Mouse (Mus musculus) lung, embryonic 15.5 days (tissue): ENCODE data around the gene Gpatch8. TPM values are rescaled to one million over a fixed set of nuclear protein-coding genes. Genes with fewer than 3 reads are reported as not detected.

Experiments used
- ATAC-seq: fragments of 200-750 bp; cut with Nextera tagmentation; 2 replicates; pipeline ENCODE4 v1.8.0; 2017; ENCODE audit warnings: moderate number of reproducible peaks, borderline replicate concordance; ENCODE audit not compliant: low FRiP score, low TSS enrichment; ENCODE audit errors: extremely low read depth
- H3K27ac ChIP-seq: fragments of 300-500 bp; sonication (generic); 2 replicates; pipeline ENCODE4 v1.5.1; 2015; ENCODE audit warnings: moderate library complexity, mild to moderate bottlenecking, inconsistent platforms
- H3K27me3 ChIP-seq: fragments of 300-500 bp; sonication (generic); 2 replicates; pipeline ENCODE4 v1.6.1; 2015; ENCODE audit warnings: inconsistent platforms
- H3K36me3 ChIP-seq: fragments of 300-500 bp; sonication (generic); 2 replicates; pipeline ENCODE4 v1.6.1; 2015; ENCODE audit warnings: inconsistent platforms
- H3K4me1 ChIP-seq: fragments of 300-500 bp; sonication (generic); 2 replicates; pipeline ENCODE4 v1.6.1; 2015; ENCODE audit warnings: inconsistent platforms
- H3K4me2 ChIP-seq: fragments of 300-500 bp; sonication (generic); 2 replicates; pipeline ENCODE4 v1.6.1; 2015; ENCODE audit warnings: inconsistent platforms, mild to moderate bottlenecking, moderate library complexity
- H3K4me3 ChIP-seq: fragments of 300-500 bp; sonication (generic); 2 replicates; pipeline ENCODE4 v1.5.1; 2015; ENCODE audit warnings: mild to moderate bottlenecking, inconsistent platforms
- H3K9ac ChIP-seq: fragments of 300-500 bp; sonication (generic); 2 replicates; pipeline ENCODE4 v1.6.1; 2015; ENCODE audit warnings: inconsistent platforms
- H3K9me3 ChIP-seq: fragments of 300-500 bp; sonication (generic); 2 replicates; pipeline ENCODE4 v1.6.1; 2016; ENCODE audit warnings: inconsistent platforms
- WGBS: fragments of 180-500 bp; shearing (Covaris S2); methylation state at CpG from one replicate; pipeline ENCODE4 v1.1.7; 2015; 5-methylcytosine and 5-hydroxymethylcytosine counted together
- polyA plus RNA-seq: library from polyadenylated mRNA; unstranded; fragments of >200 nt; fragmentation: Nextera tagmentation; extraction: Ambion mirVana; gene quantifications from 2 replicates; pipeline ENCODE4 v1.2.1, GENCODE M21; 2015

The Gpatch8 gene
- polyA plus RNA-seq = 44.6 and 49.7 TPM in 2 replicates

DNA sequence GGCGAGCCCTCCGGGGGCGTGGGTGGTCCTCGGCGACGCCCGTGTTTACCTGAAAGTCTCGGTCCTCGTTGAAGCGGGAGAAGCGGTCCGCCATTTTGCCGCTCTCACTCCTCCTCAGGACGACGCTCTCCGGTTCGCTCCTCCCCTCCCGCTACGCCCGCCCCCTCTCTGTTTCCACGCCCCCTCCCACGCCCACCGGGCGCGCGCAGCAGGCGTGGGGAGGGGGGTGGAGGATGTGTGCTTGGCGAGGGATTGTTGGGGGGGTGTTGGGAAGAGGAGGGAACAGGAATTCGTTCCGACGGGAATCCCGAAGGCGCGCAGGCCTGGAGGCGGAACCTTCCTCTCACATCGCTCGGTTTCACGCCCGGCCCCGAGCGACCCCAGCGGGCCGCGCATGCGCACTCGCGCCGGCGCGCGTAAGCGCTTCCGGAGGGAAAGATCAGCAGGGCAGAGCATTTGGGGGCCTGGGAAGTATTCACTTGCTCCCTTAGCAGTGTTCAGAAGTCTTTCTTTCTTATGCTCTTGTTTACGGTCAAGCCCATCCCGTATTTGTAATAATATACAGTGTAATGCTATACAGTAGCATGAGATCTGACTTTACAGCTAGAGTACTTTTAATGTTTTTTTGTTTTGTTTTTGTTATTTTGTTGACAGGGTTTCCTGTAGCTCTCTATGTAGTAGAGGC lies at the start of gene Gpatch8:
Gene Gpatch8, minus strand, starts transcription at position 362 of the 685 bp plus-strand sequence.
- no peaks in the 10 kb centered on the region for H3K9me3 ChIP-seq
- H3K27me3 ChIP-seq = 0 out of 2 replicates have a peak, but pooled peaks cover 3% of the 10 kb centered on the region
- H3K36me3 ChIP-seq = no peaks in the 10 kb centered on the region
- under 1% methylated on average over 38 of the region's 55 CpGs for WGBS
- peaks cover 19% of the 10 kb centered on the region for H3K4me1 ChIP-seq
- peak; percentile 99 for ATAC-seq
- peak within 1 kb of the TSS; percentile 97 for H3K4me3 ChIP-seq
- H3K27ac ChIP-seq = peak within 1 kb of the TSS; percentile 93
- peak within 1 kb of the TSS; percentile 73 for H3K4me2 ChIP-seq
- peak within 1 kb of the TSS; percentile 99 for H3K9ac ChIP-seq

DNA sequence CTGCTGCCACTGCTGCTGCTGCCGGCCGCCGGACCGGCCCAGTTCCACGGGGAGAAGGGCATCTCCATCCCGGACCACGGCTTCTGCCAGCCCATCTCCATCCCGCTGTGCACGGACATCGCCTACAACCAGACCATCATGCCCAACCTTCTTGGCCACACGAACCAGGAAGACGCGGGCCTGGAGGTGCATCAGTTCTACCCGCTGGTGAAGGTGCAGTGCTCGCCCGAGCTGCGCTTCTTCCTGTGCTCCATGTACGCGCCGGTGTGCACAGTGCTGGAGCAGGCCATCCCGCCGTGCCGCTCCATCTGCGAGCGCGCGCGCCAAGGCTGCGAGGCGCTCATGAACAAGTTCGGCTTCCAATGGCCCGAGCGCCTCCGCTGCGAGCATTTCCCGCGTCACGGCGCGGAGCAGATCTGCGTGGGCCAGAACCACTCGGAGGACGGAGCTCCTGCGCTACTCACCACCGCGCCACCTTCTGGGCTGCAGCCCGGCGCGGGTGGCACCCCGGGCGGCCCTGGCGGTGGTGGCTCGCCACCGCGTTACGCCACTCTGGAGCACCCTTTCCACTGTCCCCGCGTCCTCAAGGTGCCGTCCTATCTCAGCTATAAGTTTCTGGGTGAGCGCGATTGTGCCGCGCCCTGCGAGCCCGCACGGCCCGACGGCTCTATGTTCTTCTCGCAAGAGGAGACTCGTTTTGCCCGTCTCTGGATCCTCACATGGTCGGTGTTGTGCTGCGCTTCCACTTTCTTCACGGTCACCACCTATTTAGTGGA lies 48.8 kb upstream of the Gpatch8 start:
- Histone ChIP-seq H3K9ac (peak overlapping the region; percentile 89), H3K4me2 (peak overlapping the region; percentile 81), H3K27ac (peak overlapping the region; percentile 98), H3K4me1 (peaks cover 22% of the 10 kb centered on the region), H3K4me3 (peak overlapping the region; percentile 60), H3K36me3 (no peaks in the 10 kb centered on the region), H3K27me3 (peaks cover 11% of the 10 kb centered on the region), H3K9me3 (no peaks in the 10 kb centered on the region)
- ATAC-seq = peak; percentile 24
- WGBS = under 1% methylated on average over 71 of the region's 74 CpGs

DNA sequence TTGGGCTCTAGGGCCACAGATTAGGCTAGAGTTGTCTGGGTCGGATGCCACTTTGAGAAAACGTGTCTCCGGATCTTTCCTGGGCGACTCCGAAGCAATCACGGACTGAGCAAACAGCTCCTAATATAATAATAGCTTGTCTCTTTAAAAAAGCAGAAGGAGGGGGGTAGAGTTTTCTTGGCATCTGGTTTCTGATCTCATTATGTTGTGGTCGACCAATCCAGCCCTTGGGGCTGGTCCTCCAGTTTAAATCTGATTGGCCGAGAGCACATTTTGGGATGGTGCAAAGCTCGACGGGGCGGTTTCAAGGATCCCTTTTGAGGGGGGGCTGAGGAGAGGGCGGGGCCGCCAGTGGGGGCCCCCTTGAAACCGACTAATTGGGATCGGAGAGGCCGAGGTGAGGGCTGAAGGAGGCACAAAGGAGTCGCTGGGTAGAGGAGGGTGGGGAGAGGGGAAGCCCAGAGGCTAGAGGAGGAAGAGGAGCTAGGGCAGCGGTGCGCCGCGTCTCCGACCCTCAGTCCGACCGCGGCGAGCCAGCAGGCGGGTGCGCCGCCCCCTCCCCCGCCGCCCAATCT lies 47.9 kb upstream of the Gpatch8 start, which contains the start of gene Fzd2:
Gene Fzd2, plus strand, starts transcription at position 387 of the 575 bp plus-strand sequence.
- H3K9me3 ChIP-seq = no peaks in the 10 kb centered on the region
- peak within 1 kb of the TSS; percentile 98 for H3K27ac ChIP-seq
- H3K9ac ChIP-seq = peak within 1 kb of the TSS; percentile 89
- H3K36me3 ChIP-seq = no peaks in the 10 kb centered on the region
- peaks cover 11% of the 10 kb centered on the region for H3K27me3 ChIP-seq
- under 1% methylated on average over 17 of the region's 31 CpGs for WGBS
- H3K4me3 ChIP-seq = peak within 1 kb of the TSS; percentile 60
- H3K4me2 ChIP-seq = peak within 1 kb of the TSS; percentile 81
- peaks cover 14% of the 10 kb centered on the region for H3K4me1 ChIP-seq
- ATAC-seq = peak; percentile 93

DNA sequence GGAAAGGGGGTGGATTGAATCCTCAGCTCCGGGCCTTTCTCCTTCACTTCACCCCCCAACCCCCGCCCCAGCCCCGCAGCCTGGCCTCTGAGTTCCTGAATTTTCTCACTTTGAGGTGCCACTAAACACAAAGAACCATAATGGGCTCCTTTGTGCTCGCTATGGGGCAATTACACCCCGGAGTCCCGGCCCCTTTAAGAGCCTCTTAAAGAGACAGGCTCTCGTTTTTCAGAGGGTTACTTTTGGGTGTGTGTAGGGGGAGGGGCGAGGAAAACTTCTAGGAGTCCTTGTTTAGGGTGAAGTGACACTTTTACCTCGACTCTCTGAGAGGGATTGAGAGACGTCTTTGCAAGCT lies 47.3 kb upstream of the Gpatch8 start:
- H3K4me3 ChIP-seq = peak overlapping the region; percentile 60
- WGBS = under 1% methylated on average over 10 of the region's 10 CpGs

DNA sequence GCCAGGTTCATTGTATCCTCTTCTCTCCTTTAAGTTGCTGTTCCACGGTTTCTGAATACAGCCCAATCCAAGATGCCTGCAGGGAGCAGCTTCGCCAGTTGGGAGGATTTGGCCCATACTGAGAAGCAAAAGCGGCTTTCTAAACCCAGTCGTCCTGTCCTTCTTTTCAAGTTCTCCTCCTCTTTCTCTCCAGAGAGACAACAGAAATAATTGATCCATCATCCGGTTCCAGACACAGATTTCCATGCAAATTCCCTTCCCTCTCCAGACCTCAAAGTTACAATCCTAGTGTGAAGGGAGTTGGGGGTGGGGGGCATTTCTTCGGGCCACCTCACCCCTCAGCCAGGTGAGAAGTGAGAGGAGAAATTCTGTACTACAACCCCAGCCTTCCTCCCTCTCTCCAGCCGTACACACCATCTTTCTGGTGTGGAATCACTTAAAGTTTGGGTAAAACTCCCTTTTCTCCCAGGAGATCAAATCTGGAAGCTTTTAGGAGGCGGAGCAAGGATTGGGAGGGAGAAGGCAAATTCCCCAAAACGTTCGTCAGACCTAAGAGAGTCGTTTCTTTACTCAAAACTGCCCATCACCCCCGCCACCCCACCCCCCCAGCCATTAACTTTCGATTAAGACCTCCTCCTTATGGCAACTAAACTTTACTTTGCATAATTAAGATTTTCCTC lies 46.8 kb upstream of the Gpatch8 start:
- WGBS = 3% methylated on average over 13 of the region's 13 CpGs
- no peak for ATAC-seq

More for the DNA sequence above, 47.3 kb upstream of the Gpatch8 start:
- peaks cover 8% of the 10 kb centered on the region for H3K4me1 ChIP-seq
- H3K36me3 ChIP-seq = no peaks in the 10 kb centered on the region
- H3K27me3 ChIP-seq = peaks cover 11% of the 10 kb centered on the region
- H3K9me3 ChIP-seq = no peaks in the 10 kb centered on the region
- H3K4me2 ChIP-seq = peak overlapping the region; percentile 81
- ATAC-seq = peak; percentile 81
- H3K27ac ChIP-seq = peak overlapping the region; percentile 98
- peak overlapping the region; percentile 52 for H3K9ac ChIP-seq

DNA sequence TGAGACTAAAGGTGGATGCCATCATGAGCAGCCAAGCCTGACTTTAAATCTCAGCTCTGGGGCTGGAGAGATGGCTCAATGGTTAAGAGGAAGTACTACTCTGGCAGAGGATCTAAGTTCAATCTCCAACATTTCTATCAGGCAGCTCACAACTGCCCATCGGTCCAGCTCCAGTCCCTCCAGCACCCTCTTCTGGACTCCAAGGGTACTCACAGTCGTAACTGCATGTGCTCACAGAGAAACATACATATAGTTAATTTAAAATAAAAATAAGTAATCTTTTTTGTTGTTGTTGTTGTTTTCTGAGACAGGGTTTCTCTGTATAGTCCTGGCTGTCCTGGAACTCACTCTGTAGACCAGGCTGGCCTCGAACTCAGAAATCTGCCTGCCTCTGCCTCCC lies 43.7 kb upstream of the Gpatch8 start:
- Histone ChIP-seq H3K9ac (no peak overlapping the region), H3K4me2 (no peak overlapping the region), H3K4me3 (no peak overlapping the region), H3K9me3 (no peaks in the 10 kb centered on the region), H3K36me3 (no peaks in the 10 kb centered on the region), H3K27me3 (no peaks in the 10 kb centered on the region), H3K4me1 (peaks cover 13% of the 10 kb centered on the region), H3K27ac (no peak overlapping the region)
- no peak for ATAC-seq
- 87% methylated on average over 3 of the region's 3 CpGs for WGBS

More for the DNA sequence above, 46.8 kb upstream of the Gpatch8 start:
- Histone ChIP-seq H3K27ac (peak overlapping the region; percentile 98), H3K36me3 (no peaks in the 10 kb centered on the region), H3K27me3 (peaks cover 11% of the 10 kb centered on the region), H3K9me3 (no peaks in the 10 kb centered on the region), H3K4me2 (peak overlapping the region; percentile 81), H3K9ac (peak overlapping the region; percentile 52), H3K4me3 (peak overlapping the region; percentile 60), H3K4me1 (peaks cover 2% of the 10 kb centered on the region; the same call in 1 of the 2 replicates)

DNA sequence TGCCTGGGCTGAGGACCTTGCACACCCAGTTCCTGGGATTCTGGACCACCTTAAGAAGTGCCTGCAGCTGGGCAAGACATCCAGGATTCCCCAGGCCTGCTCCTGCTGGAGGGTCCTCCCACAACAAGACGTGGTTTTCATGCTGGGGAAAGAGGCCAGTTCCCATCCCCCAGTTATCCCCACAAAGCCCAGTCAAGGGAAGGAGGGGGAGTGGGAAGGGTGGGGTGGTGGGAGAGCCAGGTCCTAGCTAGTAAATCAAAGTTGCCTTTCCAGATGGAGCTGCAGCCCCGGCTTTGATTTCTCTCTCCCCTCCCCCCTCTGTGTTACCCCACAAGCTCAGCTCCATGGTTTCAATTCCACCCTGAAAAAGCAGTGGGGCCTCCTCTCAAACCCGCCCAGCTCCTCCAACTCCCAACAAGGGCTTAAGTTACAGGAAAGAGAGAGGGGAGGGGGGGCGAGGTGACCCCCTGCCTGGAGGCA lies 39.2 kb upstream of the Gpatch8 start:
- Histone ChIP-seq H3K36me3 (no peaks in the 10 kb centered on the region), H3K4me3 (no peak overlapping the region), H3K9me3 (no peaks in the 10 kb centered on the region), H3K27me3 (no peaks in the 10 kb centered on the region), H3K4me2 (no peak overlapping the region), H3K4me1 (peaks cover 18% of the 10 kb centered on the region), H3K27ac (peak overlapping the region; percentile 60), H3K9ac (no peak overlapping the region)
- peak; percentile 66; the same call in 1 of the 2 replicates for ATAC-seq
- WGBS = 7% methylated on average over 4 of the region's 4 CpGs

DNA sequence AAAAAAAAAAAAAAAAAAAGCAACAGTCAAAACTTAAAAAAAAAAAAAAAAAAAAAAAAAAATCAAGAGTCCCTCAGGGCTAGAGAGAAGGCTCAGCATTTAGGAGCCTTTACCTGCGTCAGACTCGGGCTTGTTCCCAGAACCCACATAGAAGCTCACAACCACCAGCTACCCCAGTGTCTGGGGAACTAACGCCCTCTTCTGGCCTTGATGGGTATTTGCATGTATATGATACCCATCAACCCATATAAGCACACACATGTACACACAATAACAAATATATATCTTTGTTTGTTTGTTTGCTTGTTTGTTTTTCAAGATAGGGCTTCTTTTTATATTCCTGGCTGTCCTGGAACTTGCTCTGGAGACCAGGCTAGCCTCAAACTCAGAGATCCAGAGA lies 31.4 kb upstream of the Gpatch8 start:
- no peak overlapping the region for H3K4me2 ChIP-seq
- peaks cover 6% of the 10 kb centered on the region for H3K4me1 ChIP-seq
- H3K27me3 ChIP-seq = no peaks in the 10 kb centered on the region
- no peak overlapping the region for H3K27ac ChIP-seq
- H3K9ac ChIP-seq = no peak overlapping the region
- H3K9me3 ChIP-seq = no peaks in the 10 kb centered on the region
- ATAC-seq = no peak
- no peaks in the 10 kb centered on the region for H3K36me3 ChIP-seq
- no peak overlapping the region for H3K4me3 ChIP-seq
- 86% methylated on average over 3 of the region's 3 CpGs for WGBS

DNA sequence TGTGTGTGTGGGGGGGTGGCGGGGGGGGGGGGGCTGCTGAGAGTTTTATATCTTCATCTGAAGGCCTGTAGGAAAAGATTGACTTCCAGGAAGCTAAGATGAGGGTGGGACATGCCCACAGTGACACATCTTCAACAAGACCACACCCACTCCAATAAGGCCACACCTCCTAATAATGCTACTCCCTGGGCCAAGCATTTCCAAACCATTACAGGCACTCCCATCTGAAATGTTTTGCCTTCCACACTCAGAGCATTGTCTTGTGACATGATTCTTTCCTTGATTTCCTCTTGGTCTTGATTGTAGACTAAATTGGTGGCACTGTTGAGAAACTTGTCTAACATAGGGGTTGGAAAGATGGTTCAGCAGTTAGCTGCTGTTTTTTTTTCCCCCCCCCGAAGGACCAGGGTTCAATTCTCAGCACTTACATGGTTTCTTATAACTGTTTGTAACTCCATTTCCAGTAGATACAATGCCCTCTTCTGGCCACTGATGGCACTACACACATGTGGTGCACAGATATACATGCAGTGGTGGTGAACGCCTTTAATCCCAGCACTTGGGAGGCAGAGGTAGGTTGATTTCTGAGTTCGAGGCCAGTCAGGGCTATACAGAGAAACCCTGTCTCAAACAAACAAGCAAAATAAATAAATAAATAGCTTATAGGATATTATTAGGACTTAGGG lies 30.4 kb upstream of the Gpatch8 start:
- ATAC-seq = no peak
- H3K9me3 ChIP-seq = no peaks in the 10 kb centered on the region
- H3K4me3 ChIP-seq = no peak overlapping the region
- peaks cover 15% of the 10 kb centered on the region for H3K4me1 ChIP-seq
- WGBS = 93% methylated on average over 4 of the region's 4 CpGs
- no peak overlapping the region for H3K27ac ChIP-seq
- no peaks in the 10 kb centered on the region for H3K27me3 ChIP-seq
- no peak overlapping the region for H3K4me2 ChIP-seq
- H3K9ac ChIP-seq = no peak overlapping the region
- no peaks in the 10 kb centered on the region for H3K36me3 ChIP-seq

DNA sequence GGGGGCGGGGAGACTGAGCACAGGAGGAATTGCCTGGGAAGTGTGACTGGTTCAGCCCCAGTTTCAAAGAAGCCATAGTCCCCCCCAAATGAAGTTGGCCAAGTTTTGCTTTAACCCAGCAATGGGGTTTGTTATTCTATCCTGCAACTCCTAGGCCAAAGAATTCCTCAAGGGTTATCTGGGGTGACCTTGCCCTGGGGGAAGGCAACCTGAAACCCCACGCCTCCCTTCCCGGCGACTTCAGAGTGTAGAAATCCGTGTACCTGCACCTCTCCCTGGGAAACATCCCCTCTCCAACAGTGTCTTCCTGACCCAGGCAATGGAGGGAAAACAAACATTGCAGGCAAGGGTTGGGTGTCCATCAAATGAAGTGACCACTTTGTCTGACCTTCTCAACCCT lies 26.5 kb upstream of the Gpatch8 start:
- peak overlapping the region; percentile 34 for H3K4me2 ChIP-seq
- H3K9ac ChIP-seq = no peak overlapping the region

More for the DNA sequence above, 26.5 kb upstream of the Gpatch8 start:
- H3K27ac ChIP-seq = peak overlapping the region; percentile 87
- no peaks in the 10 kb centered on the region for H3K27me3 ChIP-seq
- WGBS = 22% methylated on average over 5 of the region's 5 CpGs
- peaks cover 48% of the 10 kb centered on the region for H3K4me1 ChIP-seq
- H3K9me3 ChIP-seq = no peaks in the 10 kb centered on the region
- no peaks in the 10 kb centered on the region for H3K36me3 ChIP-seq
- no peak for ATAC-seq
- H3K4me3 ChIP-seq = no peak overlapping the region
